Mouse (Mus musculus) embryonic fibroblast, embryonic 13.5 days (primary cell): ENCODE data around the gene Pphln1. TPM values are rescaled to one million over a fixed set of nuclear protein-coding genes. Genes with fewer than 3 reads are reported as not detected.
A peak's percentile ranks its signal among the peaks of the same experiment; 100 is the strongest.

Experiments used
- H3K27ac ChIP-seq: 2 replicates; pipeline ENCODE4 v1.5.1; 2012; ENCODE audit warnings: low read length, control low read depth, inconsistent platforms; ENCODE audit not compliant: insufficient read depth
- H3K4me1 ChIP-seq: 2 replicates; pipeline ENCODE4 v1.6.1; 2011; ENCODE audit warnings: low read length; ENCODE audit not compliant: control insufficient read depth, insufficient read depth
- H3K4me3 ChIP-seq: 2 replicates; pipeline ENCODE4 v1.5.1; 2011; ENCODE audit warnings: mild to moderate bottlenecking, control low read depth, low read length; ENCODE audit not compliant: insufficient read depth
- CTCF ChIP-seq: IDR thresholded peaks from 2 replicates; pipeline ENCODE4 v1.5.1; 2011; ENCODE audit warnings: mild to moderate bottlenecking, control low read depth, low read length, moderate library complexity, borderline replicate concordance; ENCODE audit not compliant: insufficient read depth
- POLR2A ChIP-seq: IDR thresholded peaks from 2 replicates; pipeline ENCODE4 v1.6.1; 2011; ENCODE audit warnings: low read depth, mild to moderate bottlenecking, control low read depth, low read length, moderate library complexity
- polyA plus RNA-seq: library from polyadenylated mRNA; stranded (reverse); fragments of >200 nt; gene quantifications from 2 replicates; pipeline ENCODE4 v1.2.4, GENCODE M21; 2011; ENCODE audit warnings: low read depth; ENCODE audit not compliant: missing spikeins, insufficient read length

Pphln1 gene
- polyA plus RNA-seq, 1 experiment: 51.5 TPM

DNA sequence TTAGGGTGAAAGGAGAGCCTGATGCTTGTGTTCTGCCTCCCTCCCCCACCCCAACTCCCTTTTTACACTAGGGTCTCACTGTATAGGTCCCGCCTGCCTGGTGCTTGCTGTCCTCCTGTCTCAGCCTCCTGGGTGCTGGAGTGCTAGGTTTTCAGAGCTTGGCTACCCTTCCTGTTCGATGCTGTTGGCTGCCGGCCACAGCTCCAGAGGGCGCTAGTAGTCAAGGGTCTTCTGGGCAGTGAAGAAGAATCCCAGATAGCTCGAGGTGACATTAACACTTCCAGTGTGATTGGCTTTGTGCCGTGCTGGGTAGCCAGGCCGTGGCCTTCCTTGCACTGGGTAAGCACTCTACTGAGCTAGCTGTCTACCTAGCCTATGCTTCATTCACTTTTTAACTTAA is 22.4 kb downstream of the Pphln1 start:
- H3K27ac ChIP-seq: no peak overlapping the region
- no peak for TF ChIP-seq CTCF
- TF ChIP-seq POLR2A: no peak

DNA sequence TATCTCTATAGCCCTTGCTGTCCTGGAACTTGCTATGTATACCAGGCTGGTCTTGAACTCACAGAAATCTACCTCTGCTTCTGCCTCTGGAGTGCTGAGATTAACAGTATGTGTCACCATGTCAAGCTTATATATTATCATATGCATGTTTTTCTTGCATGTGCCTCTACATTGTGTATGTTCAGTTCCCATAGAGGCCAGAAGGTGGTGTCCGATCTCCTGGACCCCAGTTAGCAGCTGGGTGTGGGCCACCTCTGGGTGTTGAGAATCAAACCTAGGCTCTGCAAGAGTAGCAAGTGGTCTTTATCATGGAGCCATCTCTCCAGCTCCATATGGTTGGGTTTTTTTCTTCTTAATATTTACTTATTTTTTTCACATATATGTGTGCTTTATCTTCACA is 24.4 kb downstream of the Pphln1 start:
- H3K27ac ChIP-seq: no peak overlapping the region
- TF ChIP-seq POLR2A (no peak), CTCF (no peak)
- H3K4me3 ChIP-seq: no peak overlapping the region
- no peaks in the 10 kb centered on the region for H3K4me1 ChIP-seq

More for the DNA sequence above, 22.4 kb downstream of the Pphln1 start:
- no peak overlapping the region for H3K4me3 ChIP-seq
- no peaks in the 10 kb centered on the region for H3K4me1 ChIP-seq

DNA sequence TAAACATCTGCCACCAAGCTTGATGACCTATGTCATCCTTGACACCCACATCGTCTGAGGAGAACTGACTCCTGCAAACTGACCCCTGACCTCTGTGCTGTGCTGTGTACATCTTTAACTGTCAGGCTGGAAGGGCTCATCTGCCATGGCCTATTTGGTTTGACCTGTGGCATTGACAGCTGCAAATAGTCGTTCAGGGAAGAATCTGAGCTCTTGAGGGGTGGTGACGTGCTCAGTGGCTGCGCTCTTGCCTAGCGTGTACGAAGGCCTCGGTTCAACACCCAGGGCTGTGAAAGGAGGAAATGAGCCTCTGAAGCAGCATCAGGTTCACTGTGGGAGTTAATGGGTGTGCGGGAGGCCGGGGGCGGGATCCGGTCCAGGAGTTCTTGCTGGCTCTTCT is 35.7 kb downstream of the Pphln1 start:
- Histone ChIP-seq H3K4me3 (no peak overlapping the region), H3K27ac (no peak overlapping the region), H3K4me1 (no peaks in the 10 kb centered on the region)
- TF ChIP-seq CTCF (no peak), POLR2A (no peak)

DNA sequence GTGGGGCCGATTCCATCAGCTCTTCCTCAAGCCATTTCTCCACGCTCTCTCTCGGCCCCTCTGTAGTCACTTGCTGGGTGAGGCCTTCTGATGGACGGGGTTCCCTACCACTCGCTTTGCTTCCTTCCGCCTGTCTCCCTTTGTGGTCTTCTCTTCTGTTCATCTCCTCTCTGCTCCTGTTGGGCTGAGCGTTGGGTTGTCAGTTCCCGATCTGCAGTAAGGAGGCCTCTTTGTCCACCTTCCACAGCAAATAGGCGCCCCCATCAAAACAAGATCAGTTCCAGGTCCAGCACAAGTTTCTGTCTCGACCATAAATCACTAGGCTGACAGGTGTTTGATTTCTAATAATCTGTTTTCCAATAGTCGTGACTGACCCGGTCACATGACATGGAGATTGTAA is 37.8 kb downstream of the Pphln1 start:
- Histone ChIP-seq H3K4me3 (no peak overlapping the region), H3K27ac (no peak overlapping the region), H3K4me1 (no peaks in the 10 kb centered on the region)
- TF ChIP-seq CTCF: no peak
- TF ChIP-seq POLR2A: no peak

DNA sequence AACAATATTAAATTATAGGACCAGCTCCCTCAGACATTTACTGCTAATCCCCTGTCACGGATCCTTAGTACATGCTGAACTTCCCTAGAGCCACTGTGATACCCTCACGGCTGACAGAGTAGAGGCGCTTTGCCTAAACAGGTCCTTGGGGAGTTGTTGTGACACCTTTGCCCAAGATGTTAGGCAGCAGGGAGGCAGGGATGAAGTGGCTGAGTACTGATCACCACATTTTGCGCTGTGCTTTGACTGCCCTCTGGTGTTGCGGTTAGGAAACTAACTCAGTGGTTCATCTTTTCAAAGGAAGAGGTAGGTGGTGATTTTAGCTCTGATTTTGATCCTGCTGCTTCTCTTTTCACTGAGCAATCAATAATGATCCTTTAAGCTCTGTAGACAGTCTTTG is 40.5 kb downstream of the Pphln1 start:
- Histone ChIP-seq H3K4me3 (no peak overlapping the region), H3K27ac (no peak overlapping the region), H3K4me1 (no peaks in the 10 kb centered on the region)
- TF ChIP-seq POLR2A: no peak
- TF ChIP-seq CTCF: peak; percentile 90; the same call in 1 of the 2 replicates

DNA sequence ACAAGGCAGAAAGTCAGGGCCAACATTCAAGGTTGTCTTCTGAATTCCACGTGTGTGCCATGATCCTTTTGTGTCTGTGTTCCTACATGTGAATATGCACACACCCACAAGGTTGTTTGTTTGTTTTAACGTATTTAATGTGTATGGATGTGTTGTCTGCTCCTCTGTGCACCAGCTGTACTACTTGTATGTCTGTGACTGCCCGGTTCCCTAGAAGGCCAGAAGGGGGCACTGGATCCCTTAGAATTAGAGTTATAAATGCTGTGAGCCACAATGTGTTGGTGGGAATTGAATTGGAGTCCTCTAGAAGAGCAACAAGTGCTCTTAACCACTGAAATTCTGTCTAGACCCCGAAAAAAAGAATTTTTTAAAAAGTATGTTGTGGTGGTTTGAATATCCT is 44.1 kb downstream of the Pphln1 start:
- Histone ChIP-seq H3K4me1 (no peaks in the 10 kb centered on the region), H3K27ac (no peak overlapping the region), H3K4me3 (no peak overlapping the region)
- no peak for TF ChIP-seq POLR2A
- no peak for TF ChIP-seq CTCF

DNA sequence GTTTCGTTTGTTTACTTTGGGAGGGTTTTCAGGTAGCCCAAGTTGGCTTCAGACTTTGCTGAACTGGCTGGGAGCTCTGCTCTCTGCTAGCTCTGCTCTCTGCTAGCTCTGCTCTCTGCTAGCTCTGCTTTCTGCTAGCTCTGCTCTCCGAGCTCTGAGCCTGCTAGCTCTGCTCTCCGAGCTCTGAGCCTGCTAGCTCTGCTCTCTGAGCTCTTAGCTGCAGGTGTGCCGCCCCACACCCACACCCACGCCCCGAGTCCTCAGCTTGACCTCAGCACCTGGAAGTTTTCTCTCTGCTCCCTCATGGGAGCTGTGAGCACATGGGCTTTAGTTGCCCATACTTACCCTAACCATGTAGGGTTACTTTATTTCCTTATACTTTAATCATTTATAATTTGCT is 45.5 kb downstream of the Pphln1 start:
- no peak for TF ChIP-seq POLR2A
- no peak for TF ChIP-seq CTCF
- H3K4me3 ChIP-seq: no peak overlapping the region
- no peak overlapping the region for H3K27ac ChIP-seq
- no peaks in the 10 kb centered on the region for H3K4me1 ChIP-seq

DNA sequence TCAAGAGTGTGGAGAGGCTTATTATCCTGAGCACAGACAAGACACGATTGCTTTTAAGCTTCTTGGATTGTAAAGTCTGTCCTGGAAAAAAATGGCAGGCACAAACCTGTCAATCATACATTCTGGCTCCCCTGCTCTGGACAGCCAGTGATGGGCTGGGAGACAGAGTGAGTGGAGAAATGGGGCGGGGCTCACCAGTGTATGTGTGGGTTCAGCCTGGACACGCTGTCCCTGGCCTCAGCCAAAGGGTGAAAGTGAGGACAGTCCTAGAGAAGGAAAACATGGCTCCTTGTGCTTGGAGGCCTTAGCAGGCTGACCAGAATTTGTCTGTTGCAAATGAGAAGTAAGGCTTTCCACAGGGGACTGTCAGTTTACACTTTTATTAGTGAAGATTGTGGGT is 50.7 kb downstream of the Pphln1 start:
- no peak overlapping the region for H3K4me3 ChIP-seq
- H3K27ac ChIP-seq: no peak overlapping the region
- TF ChIP-seq CTCF (no peak), POLR2A (no peak)
- no peaks in the 10 kb centered on the region for H3K4me1 ChIP-seq

DNA sequence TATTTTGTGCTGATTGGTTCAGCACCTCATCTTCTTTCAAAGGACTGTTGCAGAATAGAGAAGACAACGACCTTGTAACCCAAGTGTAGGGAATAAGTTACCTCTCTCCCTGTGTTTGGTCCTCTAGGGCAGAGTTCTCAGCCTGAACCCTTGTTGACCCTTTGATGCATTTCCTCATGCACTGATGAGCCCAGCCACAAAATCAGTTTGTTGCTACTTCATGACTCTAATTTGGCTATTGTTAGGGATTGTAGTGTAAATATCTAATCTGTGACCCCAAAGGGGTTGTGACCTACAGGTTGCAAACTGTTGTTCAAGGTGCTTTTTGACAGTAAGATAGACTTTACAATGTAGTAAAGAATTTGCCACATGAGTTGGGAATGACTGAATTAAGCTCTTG is 55.1 kb downstream of the Pphln1 start:
- no peak overlapping the region for H3K27ac ChIP-seq
- TF ChIP-seq CTCF: no peak
- no peak for TF ChIP-seq POLR2A
- H3K4me3 ChIP-seq: no peak overlapping the region
- no peaks in the 10 kb centered on the region for H3K4me1 ChIP-seq

DNA sequence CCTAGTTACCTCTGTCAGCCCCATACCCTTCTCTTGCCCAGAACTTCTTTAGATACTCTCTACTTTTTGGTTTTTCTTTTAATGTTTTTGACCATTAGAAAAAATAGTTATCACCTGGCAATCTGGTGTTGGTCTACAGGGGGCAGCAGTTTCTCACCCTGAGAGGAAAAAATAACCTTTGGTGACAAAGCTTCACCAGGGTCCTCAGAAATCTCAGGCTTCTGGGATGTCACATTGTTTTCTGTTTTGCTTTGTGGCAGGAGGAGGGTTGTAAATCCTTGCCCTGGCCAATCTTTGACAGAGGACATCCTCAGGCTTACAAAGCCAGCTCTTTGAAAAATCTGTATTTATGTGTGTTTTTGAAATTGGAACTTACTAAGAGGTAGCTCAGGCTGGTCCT is 57.9 kb downstream of the Pphln1 start:
- Histone ChIP-seq H3K4me1 (no peaks in the 10 kb centered on the region), H3K4me3 (no peak overlapping the region), H3K27ac (no peak overlapping the region)
- TF ChIP-seq POLR2A: no peak
- no peak for TF ChIP-seq CTCF

DNA sequence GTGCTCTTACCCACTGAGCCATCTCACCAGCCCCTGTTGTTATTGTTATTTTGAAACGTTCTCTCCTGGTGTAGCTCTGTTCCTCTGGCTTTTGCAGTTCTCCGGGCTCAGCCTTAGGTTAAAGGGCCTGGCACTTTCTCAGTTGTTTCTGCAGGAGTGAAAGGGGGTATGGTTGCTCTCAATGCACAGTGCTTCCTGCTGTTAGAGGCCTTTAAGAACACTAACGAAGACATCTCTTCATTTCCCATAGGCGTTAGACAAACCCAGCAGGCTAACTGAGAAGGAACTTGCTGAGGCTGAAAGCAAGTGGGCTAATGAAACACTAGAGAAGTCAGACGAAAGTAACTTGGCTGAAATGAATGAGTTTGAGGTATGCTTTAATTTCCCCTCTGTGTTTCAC is 61.3 kb downstream of the Pphln1 start:
- TF ChIP-seq POLR2A (no peak), CTCF (no peak)
- Histone ChIP-seq H3K4me1 (no peaks in the 10 kb centered on the region), H3K27ac (no peak overlapping the region), H3K4me3 (no peak overlapping the region)
